Mouse (Mus musculus): ENCODE measurements around the gene Mei4.

The Mei4 gene

DNA sequence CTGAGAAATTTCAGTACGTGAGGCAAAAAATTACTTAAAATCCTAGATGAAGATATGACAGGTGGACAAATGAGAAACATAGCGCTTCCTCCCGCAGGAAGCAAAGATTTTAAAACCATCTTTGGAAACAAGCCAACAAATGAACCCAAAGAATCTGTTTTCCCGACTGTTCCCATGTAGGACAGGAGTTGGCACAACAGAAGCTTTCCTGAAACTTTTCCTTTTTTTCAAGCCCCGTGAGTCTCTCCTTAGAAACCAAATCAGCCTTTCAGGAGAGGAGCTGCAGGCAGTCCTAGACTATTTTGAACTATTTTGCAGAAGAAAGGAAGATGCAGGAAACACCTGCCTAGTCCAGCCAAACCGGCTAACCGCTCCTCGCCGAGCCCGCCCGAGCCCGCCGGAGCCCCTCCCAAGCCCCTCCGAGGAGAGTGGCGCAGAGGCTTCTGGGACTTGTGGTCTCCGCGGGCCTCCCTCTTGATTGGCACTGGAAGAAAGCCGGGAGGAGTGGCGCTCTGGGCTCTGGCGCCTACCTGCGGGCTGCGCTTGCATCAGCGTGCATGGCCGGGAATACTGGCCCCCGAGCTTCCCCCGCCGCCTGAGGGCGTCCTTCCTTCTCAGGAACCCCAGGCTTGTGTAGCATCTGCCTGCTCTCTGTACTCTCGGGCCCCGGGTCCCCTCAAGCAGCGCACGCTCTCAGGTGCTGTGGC, at the start of gene Mei4:
Gene Mei4 (plus strand): TSS at position 490 of the 707 bp plus-strand sequence.
- DNase-seq (ENCODE audit: low read depth): peak; percentile 43

DNA sequence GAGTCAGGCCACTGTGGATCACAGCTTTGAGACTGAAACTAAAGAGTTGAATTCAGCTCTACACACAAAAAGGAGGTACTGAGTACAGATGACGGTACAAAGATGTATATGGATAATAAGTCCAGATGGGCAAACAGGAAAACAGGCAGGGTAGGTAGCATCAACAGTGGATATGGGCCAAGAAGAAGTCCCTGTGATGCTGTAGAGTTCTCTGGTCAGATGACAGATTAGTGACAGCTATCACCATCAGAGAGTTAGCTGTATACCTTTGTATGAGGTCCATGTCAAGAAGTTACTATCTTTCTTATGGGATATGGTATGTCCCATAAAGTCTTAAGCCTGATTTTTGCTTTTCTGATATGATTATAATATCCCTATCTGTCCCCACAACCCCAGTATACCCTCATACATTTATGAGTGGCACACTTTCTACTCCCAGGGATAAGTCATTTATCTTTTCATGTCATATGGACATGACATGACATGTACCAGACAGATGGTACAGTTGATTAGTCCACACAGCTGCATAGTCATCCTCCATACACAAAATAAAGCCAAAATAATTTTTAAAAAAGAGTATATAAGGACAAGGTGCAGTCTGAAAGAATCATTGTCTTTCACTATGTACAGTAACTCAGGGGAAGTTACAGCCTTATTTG, 43.6 kb upstream of the Mei4 start:
- DNase-seq (ENCODE audit: low read depth): no peak

DNA sequence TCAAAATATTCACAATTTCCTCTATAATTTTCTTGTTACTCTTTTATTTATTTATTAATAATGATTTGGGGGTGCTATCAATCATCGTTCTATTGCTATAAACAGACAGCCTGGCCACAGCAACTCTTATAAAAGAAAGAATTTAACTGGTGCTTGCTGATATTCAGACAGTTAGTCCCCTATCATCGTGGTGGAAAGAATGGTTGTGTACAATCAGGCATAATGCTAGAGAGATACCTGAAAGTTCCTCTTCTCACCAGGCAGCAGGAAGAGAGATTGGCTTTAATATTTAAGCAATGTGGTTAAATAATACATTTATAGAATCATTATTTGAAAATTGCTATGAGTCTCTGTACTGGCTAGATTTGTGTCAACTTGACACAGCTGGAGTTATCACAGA, 35.9 kb upstream of the Mei4 start:
- no peak for DNase-seq (ENCODE audit: low read depth)

DNA sequence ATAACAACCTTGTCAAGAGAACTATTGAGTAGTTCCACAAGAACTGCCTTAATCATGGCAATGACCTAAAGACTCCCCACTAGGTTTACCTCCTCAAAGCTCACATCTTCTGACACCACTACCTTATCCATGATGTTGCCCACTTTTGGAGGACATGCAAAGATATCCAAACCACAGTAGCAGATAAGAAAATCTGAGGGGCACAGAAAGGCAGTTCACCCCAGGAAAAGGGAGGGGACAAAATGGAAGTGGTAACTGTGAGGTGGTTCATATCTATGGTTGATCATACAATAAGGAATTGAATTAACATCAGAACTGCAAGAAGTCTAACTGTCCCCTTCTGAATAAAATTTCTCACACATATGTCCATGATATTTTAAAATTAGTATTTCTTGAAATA, 29.4 kb upstream of the Mei4 start:
- DNase-seq (ENCODE audit: low read depth): no peak

DNA sequence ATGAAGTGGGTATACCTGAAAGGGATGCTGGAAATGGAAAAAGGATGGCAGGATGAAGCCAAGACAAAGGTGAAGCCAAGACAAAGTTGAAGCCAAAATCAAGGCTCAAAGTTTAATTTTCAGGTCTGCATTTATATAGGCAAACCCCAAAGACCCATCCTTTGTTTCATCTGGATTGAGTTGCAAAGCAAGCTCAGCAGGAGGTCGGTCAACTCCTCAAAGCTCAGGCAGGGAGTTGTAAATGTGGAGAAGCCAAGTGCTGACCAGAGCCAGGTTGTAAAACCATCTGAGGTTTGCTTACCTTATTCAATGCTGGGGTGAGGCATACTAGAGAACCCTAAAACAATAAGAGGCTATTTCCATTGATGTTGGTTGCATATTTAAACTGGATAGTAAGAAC, 4.6 kb upstream of the Mei4 start:
- no peak for DNase-seq (ENCODE audit: low read depth)

DNA sequence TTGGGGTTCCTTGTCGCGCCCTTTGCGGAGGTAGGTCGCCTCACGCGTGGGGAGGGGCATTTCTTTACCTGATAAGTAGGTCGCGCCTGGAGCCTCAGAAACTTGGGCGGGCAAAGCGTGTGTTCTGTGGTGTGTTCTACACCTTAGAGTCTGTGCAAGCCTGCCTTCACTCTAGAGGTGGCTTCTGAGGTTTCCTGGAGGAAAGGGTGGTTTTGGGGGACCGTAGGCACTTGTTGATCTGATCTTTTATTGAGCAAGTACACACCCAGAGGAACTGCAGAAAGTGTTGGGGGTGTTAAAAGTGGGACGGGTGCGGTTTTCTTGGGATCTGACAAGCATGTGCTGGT, 391 bp downstream of the Mei4 start:
- DNase-seq (ENCODE audit: low read depth): peak; percentile 52

DNA sequence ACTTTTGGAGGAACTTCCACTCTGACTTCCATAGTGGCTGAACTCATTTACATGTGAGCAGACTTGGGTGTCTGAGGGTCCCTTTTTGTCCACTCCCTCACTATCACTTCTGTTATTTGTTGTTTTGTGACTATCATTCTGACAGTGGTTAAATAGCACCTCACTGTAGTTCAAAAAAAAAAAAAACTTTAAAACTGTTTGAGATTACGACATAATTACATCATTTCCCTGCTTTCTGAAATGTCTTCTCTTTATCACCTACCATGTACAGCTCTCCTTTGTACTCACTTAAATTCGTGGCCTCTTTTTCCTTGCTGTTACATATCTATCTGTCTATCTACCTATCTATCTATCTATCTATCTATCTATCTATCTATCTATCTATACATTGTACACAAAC, 2.6 kb downstream of the Mei4 start:
- peak; percentile 5 for DNase-seq (ENCODE audit: low read depth)

DNA sequence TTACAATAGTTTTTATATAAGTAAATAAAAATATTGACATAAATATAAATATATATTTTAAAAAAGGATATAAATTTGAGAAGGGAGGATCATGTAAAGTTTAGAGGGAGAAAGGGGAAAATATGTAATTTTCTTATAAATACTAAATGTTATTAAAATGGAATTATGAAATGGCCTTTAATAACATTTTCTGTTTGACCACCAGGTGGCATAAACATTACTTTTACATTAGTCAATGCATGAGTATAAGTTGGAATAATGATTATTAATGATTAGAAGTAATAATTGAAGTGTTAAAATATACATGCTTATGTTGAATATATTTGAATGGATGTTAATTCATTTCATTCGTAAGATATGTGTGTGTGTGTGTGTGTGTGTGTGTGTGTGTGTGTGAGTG, 58.0 kb downstream of the Mei4 start:
- DNase-seq (ENCODE audit: low read depth): no peak

DNA sequence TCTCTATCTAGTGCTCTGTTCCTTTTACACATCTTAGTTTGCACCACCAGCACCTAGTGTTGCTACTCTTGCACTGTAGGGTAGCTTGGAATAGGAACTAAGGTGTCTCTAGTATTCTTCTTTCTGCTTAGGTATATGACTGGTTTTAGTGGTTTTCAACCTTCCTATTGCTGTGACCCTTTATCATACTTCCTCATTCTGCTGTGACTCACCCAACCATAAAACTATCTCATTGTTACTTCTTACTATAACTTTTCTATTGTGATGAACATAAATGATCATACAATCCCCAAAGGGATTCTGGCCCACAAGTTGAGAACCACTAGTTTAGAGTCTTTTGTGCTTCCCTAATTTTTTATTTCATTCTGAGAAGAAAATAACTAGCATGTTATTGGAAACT, 61.3 kb downstream of the Mei4 start:
- DNase-seq (ENCODE audit: low read depth): peak; percentile 44

DNA sequence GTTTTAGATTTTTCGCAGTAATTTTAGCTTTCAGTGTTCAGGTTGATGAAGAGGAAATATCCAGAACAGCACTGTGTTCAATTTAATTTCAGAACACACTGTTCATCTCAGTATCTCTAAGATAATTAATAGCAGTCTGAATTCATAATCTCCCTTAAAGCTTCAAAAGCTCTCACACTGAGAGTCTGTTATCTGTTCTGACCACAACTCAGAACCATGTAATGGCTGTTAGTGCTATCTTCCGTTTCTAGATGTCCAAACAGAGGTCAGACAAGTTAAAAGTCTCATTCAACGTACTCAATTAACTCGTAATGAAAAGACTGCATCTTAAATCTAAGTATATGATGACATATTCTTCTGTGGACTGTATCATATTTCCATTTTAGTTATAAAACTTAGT, 77.1 kb downstream of the Mei4 start:
- DNase-seq (ENCODE audit: low read depth): no peak

DNA sequence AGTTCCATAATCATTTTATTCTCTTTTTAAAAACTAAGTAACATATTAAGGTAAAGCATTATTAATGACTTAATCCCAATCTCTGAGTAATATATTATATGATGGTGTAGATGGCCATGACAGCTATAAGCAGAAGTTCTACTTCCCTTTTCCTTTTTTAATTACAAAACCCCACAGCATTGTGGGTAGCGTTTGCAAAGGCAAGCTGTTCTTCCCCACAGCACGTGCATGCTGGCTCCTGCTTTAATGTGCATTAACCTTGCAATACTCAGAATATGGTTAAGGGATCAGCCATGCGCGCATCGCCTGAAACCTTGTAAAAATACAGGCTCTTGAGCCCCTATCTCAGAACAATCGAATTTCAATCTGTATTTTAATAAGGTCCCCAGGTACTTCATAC, 82.2 kb downstream of the Mei4 start:
- no peak for DNase-seq (ENCODE audit: low read depth)

DNA sequence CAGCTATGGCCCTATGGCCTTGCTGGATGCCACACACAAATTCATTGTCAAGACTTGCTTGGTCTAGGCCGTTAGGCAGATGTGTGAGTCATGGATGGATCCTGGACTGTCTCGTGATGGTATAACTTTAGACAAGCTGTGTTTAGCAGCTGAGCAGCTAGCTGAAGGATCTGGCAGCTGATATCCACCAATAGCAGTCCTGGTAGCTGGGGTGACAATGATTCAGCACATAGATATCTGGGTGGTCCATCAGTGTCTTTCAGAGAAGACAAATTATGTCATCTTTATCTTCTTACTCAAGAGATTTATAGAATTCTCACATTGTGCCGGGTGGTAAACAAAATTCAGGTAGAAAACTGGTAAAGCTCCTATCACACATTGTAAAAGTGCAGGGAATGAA, 93.4 kb downstream of the Mei4 start:
- no peak for DNase-seq (ENCODE audit: low read depth)

DNA sequence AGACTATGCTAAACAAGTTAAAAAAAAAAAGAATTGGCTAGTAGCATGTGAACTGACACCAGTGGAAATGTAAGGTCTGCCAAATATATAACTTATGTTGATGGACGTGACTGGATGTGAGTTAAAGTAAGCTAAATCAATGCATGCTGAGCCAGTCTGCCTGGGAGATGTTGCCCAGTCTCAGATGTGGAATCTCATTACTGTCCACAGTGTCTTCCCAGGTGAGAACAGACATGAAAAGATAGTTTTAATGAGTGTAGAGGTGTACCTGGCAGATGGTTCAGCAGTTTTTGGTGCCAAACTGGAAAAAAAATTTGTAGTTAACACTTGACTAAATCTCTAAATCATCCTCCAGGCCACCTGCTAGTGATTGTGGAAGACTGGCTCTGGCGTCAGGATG, 94.4 kb downstream of the Mei4 start:
- no peak for DNase-seq (ENCODE audit: low read depth)

DNA sequence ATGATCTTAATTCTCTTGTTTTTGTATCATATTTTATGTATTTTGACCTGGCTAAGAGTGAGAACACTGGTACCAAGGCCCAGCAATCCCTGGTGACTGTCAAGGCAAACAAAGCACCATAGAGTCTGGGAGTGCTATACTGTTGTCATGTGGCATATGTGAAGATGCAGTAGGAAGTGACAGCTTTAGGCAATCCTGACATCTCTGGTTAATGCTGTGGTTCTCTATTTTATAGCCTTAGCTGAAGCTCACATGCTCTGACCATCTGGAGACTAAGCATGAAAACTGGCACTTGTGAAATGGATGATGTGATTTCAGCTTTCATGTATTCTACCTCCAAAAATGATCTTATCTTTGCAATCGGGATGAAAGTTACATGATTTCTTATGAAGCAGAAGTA, 103.3 kb downstream of the Mei4 start:
- DNase-seq (ENCODE audit: low read depth): no peak

DNA sequence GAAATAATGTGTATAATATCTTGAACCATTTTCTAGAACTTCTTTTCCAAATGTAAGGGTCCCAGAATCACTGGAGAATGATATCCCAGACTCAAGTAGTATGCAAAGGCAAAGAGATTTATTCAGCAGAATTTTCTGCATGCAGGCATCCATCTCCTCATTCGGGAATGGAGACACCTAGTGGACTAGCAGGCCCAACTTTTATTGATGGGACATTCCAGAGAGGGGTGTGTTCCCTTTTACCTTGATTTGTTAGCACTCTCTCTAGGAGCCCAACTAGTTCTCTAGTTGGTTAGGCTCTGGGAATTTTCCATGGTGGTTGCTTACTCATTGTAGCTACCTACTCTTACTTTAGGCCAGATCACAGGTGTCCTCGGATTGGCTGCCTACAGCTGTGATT, 105.5 kb downstream of the Mei4 start:
- no peak for DNase-seq (ENCODE audit: low read depth)

DNA sequence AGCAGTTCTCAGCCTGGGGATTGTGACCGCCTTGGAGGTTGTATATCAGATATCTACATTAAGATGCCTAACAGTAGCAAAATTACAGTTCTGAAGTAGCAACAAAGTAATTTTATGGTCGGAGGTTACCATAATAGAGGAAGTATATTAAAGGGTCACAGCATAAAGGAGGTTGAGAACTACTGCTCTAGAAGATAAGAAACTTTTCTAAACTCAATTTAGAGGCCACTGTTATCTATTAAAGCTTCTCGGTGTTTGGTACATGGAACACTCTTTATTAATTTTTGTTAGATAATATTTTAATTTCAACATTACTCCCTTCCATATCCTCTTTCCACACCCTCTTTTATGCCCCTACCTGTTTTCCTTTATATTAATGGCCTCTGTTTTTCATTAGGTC, 119.0 kb downstream of the Mei4 start:
- DNase-seq (ENCODE audit: low read depth): no peak

DNA sequence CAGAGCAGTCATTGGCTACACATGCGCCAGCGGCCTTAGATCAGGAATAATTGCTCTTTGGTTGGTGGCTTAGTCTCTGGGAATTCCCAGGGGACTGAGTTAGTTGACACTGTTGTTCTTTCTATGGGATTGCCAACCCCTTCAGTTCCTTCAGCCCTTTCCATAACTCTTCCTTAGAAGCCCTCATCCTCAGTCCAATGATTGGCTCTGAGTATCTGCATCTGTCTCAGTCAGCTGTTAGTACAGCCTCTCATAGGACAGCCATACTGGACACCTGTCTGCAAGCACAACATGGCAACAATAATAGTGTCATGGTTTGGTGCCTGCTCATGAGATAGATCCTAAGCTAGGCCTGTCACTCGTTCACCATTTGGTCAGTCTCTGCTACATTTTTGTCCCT, 149.5 kb downstream of the Mei4 start:
- DNase-seq (ENCODE audit: low read depth): no peak

DNA sequence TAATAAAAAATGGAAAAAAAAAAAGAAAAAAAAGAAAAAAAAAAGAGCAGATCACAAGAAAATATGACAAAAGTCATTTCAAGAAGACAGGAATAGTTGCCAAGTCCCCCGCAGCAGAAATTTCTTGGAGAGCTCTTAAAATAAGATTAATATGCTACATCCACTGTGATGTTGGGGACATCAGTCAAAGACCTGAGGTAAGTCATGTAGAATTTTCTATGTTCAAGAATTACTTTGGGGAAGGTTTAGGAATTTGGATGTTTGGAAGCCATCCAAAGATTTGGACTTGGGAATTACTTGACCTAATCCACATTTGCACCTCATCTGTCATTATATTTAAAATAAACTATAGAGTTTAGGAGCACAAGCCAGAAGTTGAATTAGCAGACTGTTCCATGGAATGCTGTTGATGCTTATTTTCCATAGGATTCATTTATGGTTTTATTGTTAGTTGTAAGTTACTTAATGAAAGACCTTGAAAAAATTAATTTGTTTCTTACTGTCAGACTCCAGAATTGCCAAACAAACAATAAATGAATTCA, 179.1 kb downstream of the Mei4 start:
- no peak for DNase-seq (ENCODE audit: low read depth)

DNA sequence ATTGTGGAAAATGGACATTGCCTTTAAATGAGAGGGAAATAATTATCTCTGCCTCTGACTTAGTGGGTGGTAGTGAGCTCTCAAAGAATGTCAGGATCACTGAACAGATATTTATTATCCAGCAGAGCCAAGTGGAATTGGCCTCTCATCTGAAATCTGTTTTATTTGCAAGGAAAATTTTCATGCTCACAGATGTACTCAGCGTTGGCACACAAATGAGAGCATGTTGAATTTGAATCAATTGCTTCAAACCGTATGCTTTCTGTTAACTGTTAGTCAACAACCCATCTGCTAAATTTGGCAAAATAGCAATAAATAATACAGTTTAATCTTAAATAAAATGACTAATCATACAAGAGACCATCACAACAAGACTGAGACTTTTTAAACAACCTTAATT, 181.0 kb downstream of the Mei4 start:
- DNase-seq (ENCODE audit: low read depth): no peak

DNA sequence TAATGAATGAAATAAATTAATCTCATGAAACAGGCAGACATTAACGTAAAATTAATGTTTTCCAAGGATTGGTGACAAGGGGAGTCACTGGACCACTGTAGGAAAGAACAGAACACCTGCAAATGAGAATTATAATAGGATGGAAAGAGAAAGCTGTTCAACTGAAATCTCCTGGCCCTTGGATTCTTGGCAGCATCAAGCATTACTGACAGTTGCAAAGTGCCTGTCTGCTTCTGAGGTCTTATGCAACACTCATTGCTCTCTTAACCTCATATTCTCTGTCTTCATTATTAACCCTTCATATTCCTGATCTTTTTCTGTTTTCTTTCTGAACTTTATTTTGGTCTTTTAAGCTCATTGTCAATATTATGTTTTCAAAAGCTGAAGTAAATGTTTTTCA, 210.4 kb downstream of the Mei4 start:
- DNase-seq (ENCODE audit: low read depth): no peak

DNA sequence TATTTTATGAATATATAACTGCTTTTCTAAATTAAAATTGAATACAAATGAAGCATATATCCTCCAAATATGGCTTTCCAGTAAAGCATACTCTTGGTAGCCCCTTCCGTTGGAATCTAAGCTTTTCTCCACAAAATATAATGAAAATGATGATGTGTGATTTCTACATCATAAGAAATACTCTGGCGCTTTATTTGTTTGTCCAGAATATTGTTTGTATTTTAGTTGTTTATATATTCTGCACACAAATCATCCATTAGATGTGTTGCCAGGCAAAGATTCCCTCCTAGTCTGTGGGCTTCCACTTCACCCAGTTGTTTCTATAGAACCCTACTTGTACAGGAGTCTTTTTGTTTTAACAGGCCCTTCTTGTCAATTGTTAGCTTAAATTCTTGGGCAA, 211.8 kb downstream of the Mei4 start:
- no peak for DNase-seq (ENCODE audit: low read depth)

DNA sequence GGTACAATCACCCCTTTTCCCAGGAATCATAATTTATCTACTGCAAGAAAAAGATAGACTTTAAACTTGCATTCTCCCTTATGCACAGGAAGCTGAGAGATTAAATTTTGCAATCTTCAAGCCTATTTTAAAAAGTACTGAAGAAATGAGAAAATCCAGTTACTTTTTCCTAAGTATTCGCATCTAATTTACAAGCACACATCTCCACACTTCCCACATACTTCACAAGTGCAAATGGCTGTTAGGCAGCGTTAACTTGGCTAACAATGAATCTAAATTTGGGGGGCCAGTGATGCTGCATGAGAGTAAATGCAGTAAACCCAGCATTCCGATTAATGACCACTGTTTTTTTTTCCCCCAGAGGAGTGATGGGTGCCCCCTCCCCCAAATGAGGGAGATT, 232.9 kb downstream of the Mei4 start:
- DNase-seq (ENCODE audit: low read depth): no peak

DNA sequence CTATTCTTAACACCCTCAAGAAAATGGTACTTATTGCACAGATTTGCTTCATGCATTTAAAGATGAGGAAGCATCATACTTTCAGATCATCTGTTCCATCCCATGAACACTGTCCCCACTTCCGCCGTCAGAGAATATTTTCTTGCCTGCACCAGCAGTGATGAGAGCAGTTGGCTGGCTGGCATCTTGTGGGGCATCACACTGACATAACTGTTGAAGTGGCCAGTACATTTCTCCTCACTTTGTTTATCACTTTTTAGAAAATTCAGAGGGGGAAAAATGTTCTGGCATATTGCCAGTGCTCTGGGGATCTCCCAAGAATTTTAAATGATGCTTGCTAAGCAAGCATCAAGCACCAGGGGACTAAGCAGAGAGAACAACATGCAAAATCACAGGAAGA, 251.4 kb downstream of the Mei4 start:
- DNase-seq (ENCODE audit: low read depth): no peak

DNA sequence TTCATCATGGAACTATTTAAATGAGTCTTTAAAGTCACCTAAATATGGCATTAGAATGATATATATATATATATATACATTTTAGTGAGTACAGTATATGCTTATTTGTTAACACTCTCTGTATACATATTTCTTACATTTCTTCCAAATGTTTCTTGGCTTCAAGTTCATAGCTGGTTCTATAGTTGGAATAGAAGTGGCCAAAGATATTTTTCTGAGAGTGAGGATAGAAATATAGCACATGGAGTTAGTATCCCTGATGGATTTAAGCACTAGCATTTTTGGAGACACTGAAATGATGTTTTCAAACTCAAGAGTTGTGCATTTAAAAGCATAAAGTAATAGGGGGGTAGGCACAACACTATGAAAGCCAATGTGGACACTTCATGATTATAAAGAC, 272.6 kb downstream of the Mei4 start:
- DNase-seq (ENCODE audit: low read depth): no peak

Measured in 416B (cell line).